4 mouse cellular contexts compared by ENCODE assay signal in genomic region chr6:122471461-122471860, GRCm38 (mm10). TPM values are rescaled to one million over a fixed set of nuclear protein-coding genes. Genes with fewer than 3 reads are reported as not detected.
"Had no signal": no experiment of that assay in that cellular context is flagged by ENCODE, and none has a peak within 500 bp of the region (broad histone marks: within the 10 kb centered on the region; RNA-seq: fewer than 3 reads in every experiment).

No protein-coding gene starts in this region.

RNA-seq across cellular contexts. Expression of gene Rimklb, which starts 27.1 kb away (rescaled TPM):
- total RNA-seq: common myeloid progenitor, adult 5-6 weeks; granulocyte monocyte progenitor cell, adult 5-6 weeks; heart, adult 2 months had no signal
- polyA plus RNA-seq: erythroblast, embryonic 14.5 days had no signal

RNA-seq across cellular contexts. Expression of gene Mfap5, which starts 34.2 kb away (rescaled TPM):
- total RNA-seq: common myeloid progenitor, adult 5-6 weeks; granulocyte monocyte progenitor cell, adult 5-6 weeks had no signal
- polyA plus RNA-seq: erythroblast, embryonic 14.5 days had no signal
